Mouse (Mus musculus) cerebellum, adult (tissue): Measurements from ENCODE around the gene Zfp217.
"Not testable (repeated sequence)": the region's sequence is repeated elsewhere in the genome, so short reads cannot be mapped to it uniquely, and the experiment has no call there.

Source experiments
- ATAC-seq: cut with Nextera tagmentation; 2 replicates; pipeline ENCODE4 v1.9.2; 2017; ENCODE audit warnings: mild to moderate bottlenecking, moderate library complexity, mixed read lengths; ENCODE audit not compliant: insufficient number of reproducible peaks, low FRiP score, low TSS enrichment

The Zfp217 gene

GRCm38 (mm10) chr2:170147661-170148153 lies at the start of gene Zfp217:
Gene Zfp217 (minus strand): TSS chr2:170148103.
- ATAC-seq: no peak

GRCm38 (mm10) chr2:170195542-170196089 lies 47.7 kb upstream of the Zfp217 start:
- no peak for ATAC-seq

- ATAC-seq: no peak
Observed at GRCm38 (mm10) chr2:170194845-170195244, 46.9 kb upstream of the Zfp217 start.

- ATAC-seq: no peak
Observed at GRCm38 (mm10) chr2:170193850-170194249, 45.9 kb upstream of the Zfp217 start.

GRCm38 (mm10) chr2:170193211-170193610 lies 45.3 kb upstream of the Zfp217 start:
- ATAC-seq: no peak

GRCm38 (mm10) chr2:170192731-170193149 lies 44.8 kb upstream of the Zfp217 start:
- ATAC-seq: no peak

- no peak for ATAC-seq
Observed at GRCm38 (mm10) chr2:170188721-170189120, 40.8 kb upstream of the Zfp217 start.

GRCm38 (mm10) chr2:170185137-170185837 lies 37.4 kb upstream of the Zfp217 start:
- no peak for ATAC-seq

- no peak for ATAC-seq
Observed at GRCm38 (mm10) chr2:170184175-170184983, 36.5 kb upstream of the Zfp217 start.

GRCm38 (mm10) chr2:170183851-170184174 lies 35.9 kb upstream of the Zfp217 start:
- ATAC-seq: no peak

GRCm38 (mm10) chr2:170181862-170182261 lies 34.0 kb upstream of the Zfp217 start:
- ATAC-seq: no peak

- not testable (repeated sequence) for ATAC-seq
Observed at GRCm38 (mm10) chr2:170180769-170181168, 32.9 kb upstream of the Zfp217 start.

GRCm38 (mm10) chr2:170179317-170179716 lies 31.4 kb upstream of the Zfp217 start:
- ATAC-seq: no peak

- no peak for ATAC-seq
Observed at GRCm38 (mm10) chr2:170177323-170177722, 29.4 kb upstream of the Zfp217 start.

- ATAC-seq: no peak
Observed at GRCm38 (mm10) chr2:170176284-170176926, 28.5 kb upstream of the Zfp217 start.

- no peak for ATAC-seq
Observed at GRCm38 (mm10) chr2:170175661-170176150, 27.8 kb upstream of the Zfp217 start.

GRCm38 (mm10) chr2:170175190-170175589 lies 27.3 kb upstream of the Zfp217 start:
- no peak for ATAC-seq

- ATAC-seq: no peak
Observed at GRCm38 (mm10) chr2:170169062-170169461, 21.2 kb upstream of the Zfp217 start.

GRCm38 (mm10) chr2:170165649-170166048 lies 17.7 kb upstream of the Zfp217 start:
- no peak for ATAC-seq

GRCm38 (mm10) chr2:170163671-170164462 lies 16.0 kb upstream of the Zfp217 start:
- ATAC-seq: no peak
